Mouse (Mus musculus): Measurements from ENCODE around the gene Gm42674. TPM values are rescaled to one million over a fixed set of nuclear protein-coding genes. Genes with fewer than 3 reads are reported as not detected.

Gm42674 gene
- polyA plus RNA-seq, 1 experiment from 2014 or later, result not detected

GRCm38 (mm10) chr3:90594466-90594865 is 7.2 kb upstream of the Gm42674 start:
- no peak overlapping the region for H3K27ac ChIP-seq
- DNase-seq (ENCODE audit: low spot score), result no peak
- H3K9ac ChIP-seq (ENCODE audit: low read depth, low read length), result no peak overlapping the region
- no peaks in the 10 kb centered on the region for H3K9me3 ChIP-seq (replicated peaks; ENCODE audit: low read length)
- no peaks in the 10 kb centered on the region for H3K4me1 ChIP-seq (replicated peaks; ENCODE audit: insufficient read depth, low read length)
- 52% methylated on average over 1 of the region's 1 CpGs for WGBS
- no peaks in the 10 kb centered on the region for H3K36me3 ChIP-seq (ENCODE audit: insufficient read depth, low read length)
- no peak overlapping the region for H3K4me2 ChIP-seq (ENCODE audit: low read length)
- no peak for ATAC-seq (replicated peaks; ENCODE audit: low FRiP score, low read depth)
- TF ChIP-seq CTCF (IDR thresholded peaks at IDR 0.05; ENCODE audit: low read depth), result no peak
- H3K4me3 ChIP-seq (replicated peaks; ENCODE audit: low read depth, low read length), result no peak overlapping the region
- H3K27me3 ChIP-seq (ENCODE audit: insufficient read depth, low read length), result no peaks in the 10 kb centered on the region

DNA sequence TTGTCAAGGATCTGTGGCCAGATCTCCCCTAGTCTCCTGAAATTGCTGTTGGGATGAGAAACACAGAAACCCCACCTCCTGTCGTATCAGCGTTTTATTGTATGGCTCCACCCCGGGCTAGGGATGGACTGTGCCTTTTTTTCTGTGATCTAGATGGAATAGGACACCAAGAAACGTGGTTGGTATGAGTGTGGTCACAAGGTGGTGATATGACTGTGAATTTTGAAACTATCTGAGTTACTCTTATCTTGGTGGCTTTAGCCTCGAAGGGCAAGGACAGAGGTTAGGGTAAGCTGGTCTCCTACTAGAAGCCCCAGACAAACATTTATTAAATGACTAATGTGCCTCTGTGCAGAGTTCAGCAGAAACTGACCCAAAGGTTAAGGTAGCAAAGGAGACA is 6.1 kb upstream of the Gm42674 start:
- no peaks in the 10 kb centered on the region for H3K27me3 ChIP-seq (ENCODE audit: insufficient read depth, low read length)
- 61% methylated on average over 5 of the region's 5 CpGs for WGBS

GRCm38 (mm10) chr3:90596810-90597209 is 4.9 kb upstream of the Gm42674 start:
- ATAC-seq (replicated peaks; ENCODE audit: low FRiP score, low read depth) (no peak), DNase-seq (ENCODE audit: low spot score) (no peak)
- no peak overlapping the region for H3K4me2 ChIP-seq (ENCODE audit: low read length)
- no peaks in the 10 kb centered on the region for H3K9me3 ChIP-seq (replicated peaks; ENCODE audit: low read length)
- no peak for TF ChIP-seq CTCF (IDR thresholded peaks at IDR 0.05; ENCODE audit: low read depth)
- no peak overlapping the region for H3K27ac ChIP-seq
- no peak overlapping the region for H3K9ac ChIP-seq (ENCODE audit: low read depth, low read length)
- no peaks in the 10 kb centered on the region for H3K27me3 ChIP-seq (ENCODE audit: insufficient read depth, low read length)
- 79% methylated on average over 6 of the region's 6 CpGs for WGBS
- no peaks in the 10 kb centered on the region for H3K36me3 ChIP-seq (ENCODE audit: insufficient read depth, low read length)
- no peaks in the 10 kb centered on the region for H3K4me1 ChIP-seq (replicated peaks; ENCODE audit: insufficient read depth, low read length)
- no peak overlapping the region for H3K4me3 ChIP-seq (replicated peaks; ENCODE audit: low read depth, low read length)

More for the DNA sequence above, 6.1 kb upstream of the Gm42674 start:
- no peak overlapping the region for H3K27ac ChIP-seq
- DNase-seq (ENCODE audit: low spot score), result no peak
- no peak for TF ChIP-seq CTCF (IDR thresholded peaks at IDR 0.05; ENCODE audit: low read depth)
- no peaks in the 10 kb centered on the region for H3K9me3 ChIP-seq (replicated peaks; ENCODE audit: low read length)
- H3K9ac ChIP-seq (ENCODE audit: low read depth, low read length), result no peak overlapping the region
- H3K4me1 ChIP-seq (replicated peaks; ENCODE audit: insufficient read depth, low read length), result no peaks in the 10 kb centered on the region
- no peak for ATAC-seq (replicated peaks; ENCODE audit: low FRiP score, low read depth)
- H3K36me3 ChIP-seq (ENCODE audit: insufficient read depth, low read length), result no peaks in the 10 kb centered on the region
- no peak overlapping the region for H3K4me3 ChIP-seq (replicated peaks; ENCODE audit: low read depth, low read length)
- no peak overlapping the region for H3K4me2 ChIP-seq (ENCODE audit: low read length)

- WGBS, result 39% methylated on average over 6 of the region's 6 CpGs
- Histone ChIP-seq H3K4me2 (ENCODE audit: low read length) (no peak overlapping the region), H3K27ac (no peak overlapping the region), H3K9me3 (replicated peaks; ENCODE audit: low read length) (no peaks in the 10 kb centered on the region), H3K36me3 (ENCODE audit: insufficient read depth, low read length) (no peaks in the 10 kb centered on the region), H3K27me3 (ENCODE audit: insufficient read depth, low read length) (no peaks in the 10 kb centered on the region), H3K9ac (ENCODE audit: low read depth, low read length) (no peak overlapping the region), H3K4me1 (replicated peaks; ENCODE audit: insufficient read depth, low read length) (no peaks in the 10 kb centered on the region), H3K4me3 (replicated peaks; ENCODE audit: low read depth, low read length) (no peak overlapping the region)
- ATAC-seq (replicated peaks; ENCODE audit: low FRiP score, low read depth) (no peak), DNase-seq (ENCODE audit: low spot score) (no peak)
- TF ChIP-seq CTCF (IDR thresholded peaks at IDR 0.05; ENCODE audit: low read depth), result no peak
Measured at GRCm38 (mm10) chr3:90597736-90598135, 4.0 kb upstream of the Gm42674 start.

- Histone ChIP-seq H3K36me3 (ENCODE audit: insufficient read depth, low read length) (no peaks in the 10 kb centered on the region), H3K9ac (ENCODE audit: low read depth, low read length) (no peak overlapping the region), H3K9me3 (replicated peaks; ENCODE audit: low read length) (no peaks in the 10 kb centered on the region), H3K27me3 (ENCODE audit: insufficient read depth, low read length) (no peaks in the 10 kb centered on the region), H3K4me3 (replicated peaks; ENCODE audit: low read depth, low read length) (no peak overlapping the region), H3K4me2 (ENCODE audit: low read length) (no peak overlapping the region), H3K4me1 (replicated peaks; ENCODE audit: insufficient read depth, low read length) (no peaks in the 10 kb centered on the region), H3K27ac (no peak overlapping the region)
- DNase-seq (ENCODE audit: low spot score) (no peak), ATAC-seq (replicated peaks; ENCODE audit: low FRiP score, low read depth) (no peak; the same call in 1 of the 2 replicates)
- TF ChIP-seq CTCF (IDR thresholded peaks at IDR 0.05; ENCODE audit: low read depth), result no peak
- WGBS, result 77% methylated on average over 4 of the region's 4 CpGs
Measured at GRCm38 (mm10) chr3:90598212-90598611, 3.5 kb upstream of the Gm42674 start.

DNA sequence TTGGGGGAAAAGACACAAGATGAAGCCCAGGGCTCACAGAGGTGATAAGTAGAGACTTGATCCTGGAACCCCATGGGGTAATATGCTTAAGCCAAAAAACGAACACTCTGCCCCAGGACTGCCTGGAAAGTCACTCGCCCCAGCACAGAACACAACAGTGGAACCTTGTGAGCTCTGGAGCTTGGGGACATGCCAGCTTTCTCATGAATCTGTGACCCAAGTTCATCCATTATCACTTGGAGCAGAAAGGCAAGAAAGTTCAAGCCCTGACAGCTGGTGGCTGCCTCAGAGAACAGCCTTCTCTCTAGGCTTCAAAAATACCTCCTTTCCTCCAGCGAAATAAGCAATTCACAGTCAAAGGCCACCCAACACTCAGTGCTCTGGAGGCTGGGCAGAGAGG is 2.3 kb upstream of the Gm42674 start:
- H3K36me3 ChIP-seq (ENCODE audit: insufficient read depth, low read length), result no peaks in the 10 kb centered on the region
- no peak overlapping the region for H3K4me3 ChIP-seq (replicated peaks; ENCODE audit: low read depth, low read length)
- no peaks in the 10 kb centered on the region for H3K4me1 ChIP-seq (replicated peaks; ENCODE audit: insufficient read depth, low read length)
- DNase-seq (ENCODE audit: low spot score), result no peak
- no peak overlapping the region for H3K4me2 ChIP-seq (ENCODE audit: low read length)
- ATAC-seq (replicated peaks; ENCODE audit: low FRiP score, low read depth), result no peak
- 74% methylated on average over 3 of the region's 3 CpGs for WGBS
- no peaks in the 10 kb centered on the region for H3K9me3 ChIP-seq (replicated peaks; ENCODE audit: low read length)
- H3K27me3 ChIP-seq (ENCODE audit: insufficient read depth, low read length), result no peaks in the 10 kb centered on the region
- H3K9ac ChIP-seq (ENCODE audit: low read depth, low read length), result no peak overlapping the region
- H3K27ac ChIP-seq, result no peak overlapping the region
- TF ChIP-seq CTCF (IDR thresholded peaks at IDR 0.05; ENCODE audit: low read depth), result no peak

DNA sequence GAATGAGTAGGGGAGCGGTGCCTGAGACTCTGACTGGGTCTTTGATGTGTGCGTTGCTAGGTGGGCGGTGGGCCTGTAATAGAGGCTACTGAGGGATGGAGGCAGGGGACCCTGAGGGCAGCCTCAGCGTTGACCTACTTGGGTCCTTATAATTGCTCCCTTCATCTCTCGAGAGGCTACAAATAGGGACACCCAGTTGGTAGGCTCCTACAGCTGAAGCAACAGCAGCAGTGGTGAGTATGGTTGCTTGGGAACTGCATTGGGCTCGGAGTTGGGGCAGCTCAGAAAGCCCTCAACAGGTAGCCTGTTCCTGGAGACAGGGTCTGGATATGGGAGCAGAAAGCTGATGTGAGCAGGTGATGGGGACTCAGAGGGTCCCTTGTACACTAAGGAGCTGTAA is 1.7 kb upstream of the Gm42674 start:
- DNase-seq (ENCODE audit: low spot score), result no peak
- ATAC-seq (replicated peaks; ENCODE audit: low FRiP score, low read depth), result no peak
- Histone ChIP-seq H3K36me3 (ENCODE audit: insufficient read depth, low read length) (no peaks in the 10 kb centered on the region), H3K9ac (ENCODE audit: low read depth, low read length) (no peak overlapping the region), H3K4me3 (replicated peaks; ENCODE audit: low read depth, low read length) (no peak overlapping the region), H3K27me3 (ENCODE audit: insufficient read depth, low read length) (no peaks in the 10 kb centered on the region), H3K4me2 (ENCODE audit: low read length) (no peak overlapping the region), H3K27ac (no peak overlapping the region), H3K9me3 (replicated peaks; ENCODE audit: low read length) (no peaks in the 10 kb centered on the region), H3K4me1 (replicated peaks; ENCODE audit: insufficient read depth, low read length) (peaks cover 3% of the 10 kb centered on the region; the same call in 1 of the 2 replicates)
- no peak for TF ChIP-seq CTCF (IDR thresholded peaks at IDR 0.05; ENCODE audit: low read depth)
- 75% methylated on average over 6 of the region's 6 CpGs for WGBS

Data from kidney, postnatal 0 days (tissue).